Mouse (Mus musculus) CH12.LX (cell line): ENCODE data around the gene Erg28. TPM values are rescaled to one million over a fixed set of nuclear protein-coding genes. Genes with fewer than 3 reads are reported as not detected.

ENCODE experiments used
- DNase-seq: peaks from one replicate; pipeline ENCODE4 v3.0.0-alpha.2; 2013; ENCODE audit errors: extremely low read depth
- H3K27ac ChIP-seq: 2 replicates; pipeline ENCODE4 v1.5.1; 2012; ENCODE audit warnings: low read depth, mild to moderate bottlenecking, control low read depth, moderate library complexity; ENCODE audit not compliant: insufficient read depth
- H3K27me3 ChIP-seq: replicated peaks from 2 replicates; pipeline ENCODE3; 2012; ENCODE audit warnings: inconsistent platforms
- H3K36me3 ChIP-seq, 2 experiments: replicated peaks in 1 of 2; 2 replicates each; pipeline versions ENCODE3 to v1.6.1; 2012; ENCODE audit warnings: inconsistent platforms in 1 of 2, low read length in 1 of 2, mild to moderate bottlenecking in 1 of 2, mixed read lengths in 1 of 2, moderate library complexity in 1 of 2; ENCODE audit not compliant: control insufficient read depth in 1 of 2, insufficient read depth in 1 of 2
- H3K4me1 ChIP-seq, 2 experiments: 2 replicates each; pipeline ENCODE4 v1.6.1; 2012; ENCODE audit warnings: inconsistent platforms in 1 of 2, moderate library complexity in 1 of 2; ENCODE audit not compliant: insufficient read depth in 2 of 2, control insufficient read depth in 1 of 2
- H3K4me2 ChIP-seq: 2 replicates; pipeline ENCODE4 v1.6.1; 2012; ENCODE audit warnings: low read depth, mild to moderate bottlenecking, control low read depth; ENCODE audit not compliant: poor library complexity, insufficient read depth, severe bottlenecking
- H3K4me3 ChIP-seq, 3 experiments: fragments of 150-350 bp in 1 of 3; sonication (generic) in 1 of 3; replicated peaks in 1 of 3; 2 replicates each; pipeline versions ENCODE3 to v1.5.1; 2011 to 2012; ENCODE audit warnings: low read depth in 2 of 3, low read length in 2 of 3, mild to moderate bottlenecking in 2 of 3, moderate library complexity in 2 of 3, control low read depth in 1 of 3, improper control_type of control experiment in 1 of 3, inconsistent platforms in 1 of 3, mixed read lengths in 1 of 3; ENCODE audit not compliant: poor library complexity in 1 of 3
- H3K79me2 ChIP-seq: replicated peaks from 2 replicates; pipeline ENCODE4 v1.6.1; 2012; ENCODE audit warnings: mild to moderate bottlenecking, moderate library complexity; ENCODE audit not compliant: control insufficient read depth, poor library complexity, insufficient read depth, severe bottlenecking; ENCODE audit errors: extremely low read depth
- H3K9ac ChIP-seq: 2 replicates; pipeline ENCODE4 v1.6.1; 2012; ENCODE audit warnings: low read depth, mild to moderate bottlenecking, control low read depth, moderate library complexity; ENCODE audit not compliant: insufficient read depth
- H3K9me3 ChIP-seq: replicated peaks from 2 replicates; pipeline ENCODE3; 2012; ENCODE audit warnings: low read length, inconsistent platforms, mixed read lengths
- CHD1 ChIP-seq: IDR thresholded peaks from 2 replicates; pipeline ENCODE4 v1.6.1; 2012; ENCODE audit warnings: low read depth, low read length, improper control_type of control experiment, inconsistent platforms
- CHD2 ChIP-seq: IDR thresholded peaks from 2 replicates; pipeline ENCODE4 v1.6.1; 2011; ENCODE audit warnings: low read length, improper control_type of control experiment
- E2F4 ChIP-seq: IDR thresholded peaks from 2 replicates; pipeline ENCODE4 v1.6.1; 2011; ENCODE audit warnings: low read depth, low read length, improper control_type of control experiment; ENCODE audit not compliant: insufficient replicate concordance
- ELF1 ChIP-seq: IDR thresholded peaks from 2 replicates; pipeline ENCODE4 v1.6.1; 2014; ENCODE audit warnings: low read depth, mild to moderate bottlenecking, inconsistent platforms, low read length, improper control_type of control experiment
- GABPA ChIP-seq: IDR thresholded peaks from 2 replicates; pipeline ENCODE4 v1.6.1; 2012; ENCODE audit warnings: low read depth, low read length, improper control_type of control experiment, inconsistent platforms; ENCODE audit not compliant: insufficient replicate concordance
- IRF4 ChIP-seq: IDR thresholded peaks from 2 replicates; pipeline ENCODE4 v1.6.1; 2014; ENCODE audit warnings: low read depth, mild to moderate bottlenecking, inconsistent platforms, low read length, improper control_type of control experiment
- JUND ChIP-seq: conservative IDR thresholded peaks from 2 replicates; pipeline ENCODE4 v1.6.1; 2011; ENCODE audit warnings: low read depth, low read length, improper control_type of control experiment
- KAT2A ChIP-seq: IDR thresholded peaks from 2 replicates; pipeline ENCODE4 v1.6.1; 2012; ENCODE audit warnings: low read length, improper control_type of control experiment, inconsistent platforms; ENCODE audit not compliant: insufficient replicate concordance
- MAFK ChIP-seq: IDR thresholded peaks from 2 replicates; pipeline ENCODE4 v1.6.1; 2011; ENCODE audit warnings: low read length, improper control_type of control experiment; ENCODE audit not compliant: insufficient replicate concordance
- MAX ChIP-seq: IDR thresholded peaks from 2 replicates; pipeline ENCODE4 v1.6.1; 2011; ENCODE audit warnings: low read length, improper control_type of control experiment
- MAZ ChIP-seq: IDR thresholded peaks from 2 replicates; pipeline ENCODE4 v1.6.1; 2012; ENCODE audit warnings: low read depth, mild to moderate bottlenecking, inconsistent platforms, low read length, improper control_type of control experiment, moderate library complexity
- NELFE ChIP-seq: IDR thresholded peaks from 2 replicates; pipeline ENCODE4 v1.6.1; 2011; ENCODE audit warnings: low read depth, low read length, improper control_type of control experiment
- PAX5 ChIP-seq: IDR thresholded peaks from 2 replicates; pipeline ENCODE4 v1.6.1; 2012; ENCODE audit warnings: low read length, inconsistent platforms, mixed read lengths
- POLR2A ChIP-seq: IDR thresholded peaks from 2 replicates; pipeline ENCODE4 v1.6.1; 2011; ENCODE audit warnings: low read depth, mild to moderate bottlenecking, improper control_type of control experiment, low read length
- SIN3A ChIP-seq: IDR thresholded peaks from 2 replicates; pipeline ENCODE4 v1.6.1; 2012; ENCODE audit warnings: low read length, improper control_type of control experiment, inconsistent platforms
- SMC3 ChIP-seq: IDR thresholded peaks from 2 replicates; pipeline ENCODE4 v1.6.1; 2011; ENCODE audit warnings: low read depth, low read length, improper control_type of control experiment
- TBP ChIP-seq: conservative IDR thresholded peaks from 2 replicates; pipeline ENCODE4 v1.6.1; 2011; ENCODE audit warnings: low read depth, low read length, improper control_type of control experiment
- TCF12 ChIP-seq: IDR thresholded peaks from 2 replicates; pipeline ENCODE4 v1.6.1; 2014; ENCODE audit warnings: low read depth, mild to moderate bottlenecking, inconsistent platforms, low read length, improper control_type of control experiment
- UBTF ChIP-seq: IDR thresholded peaks from 2 replicates; pipeline ENCODE4 v1.6.1; 2012; ENCODE audit warnings: low read depth, mild to moderate bottlenecking, inconsistent platforms, low read length, improper control_type of control experiment, moderate library complexity
- ZC3H11A ChIP-seq: IDR thresholded peaks from 2 replicates; pipeline ENCODE4 v1.6.1; 2012; ENCODE audit warnings: low read depth, mild to moderate bottlenecking, inconsistent platforms, low read length, improper control_type of control experiment
- ZKSCAN1 ChIP-seq: IDR thresholded peaks from 2 replicates; pipeline ENCODE4 v1.6.1; 2012; ENCODE audit warnings: low read depth, inconsistent platforms, low read length, improper control_type of control experiment, borderline replicate concordance
- ZMIZ1 ChIP-seq: IDR thresholded peaks from 2 replicates; pipeline ENCODE4 v1.6.1; 2012; ENCODE audit warnings: low read depth, mild to moderate bottlenecking, inconsistent platforms, low read length, improper control_type of control experiment
- ZNF384 ChIP-seq: IDR thresholded peaks from 2 replicates; pipeline ENCODE4 v1.6.1; 2012; ENCODE audit warnings: low read depth, low read length, improper control_type of control experiment, inconsistent platforms
- dilution Hi-C: fragments of 300-500 bp; cut with MboI; formaldehyde crosslinking; loops from 2 replicates; pipeline ENCODE4 v1.14.3; 2020; ENCODE audit warnings: low sequenced_read_pairs; ENCODE audit not compliant: extremely low pct_unique_long_range_greater_than_20kb, extremely low pct_ligation_motif_present
- in situ Hi-C: fragments of 300-500 bp; cut with MboI; formaldehyde crosslinking; loops from 3 replicates; pipeline ENCODE4 v1.14.3; 2019; ENCODE audit warnings: low sequenced_read_pairs, low pct_ligation_motif_present, low pct_unique_long_range_greater_than_20kb, mixed read lengths
- polyA plus RNA-seq: library from polyadenylated mRNA; unstranded; fragments of >175 nt; gene quantifications from 2 replicates; pipeline ENCODE4 v1.2.1, GENCODE M21; 2012; ENCODE audit warnings: low read depth; ENCODE audit not compliant: insufficient read length
- total RNA-seq, 2 experiments: library from RNA; depleted of rRNA; stranded (reverse); fragments of 300-350 nt in 1 of 2; fragments of >200 nt in 1 of 2; gene quantifications; 2 replicates each; pipeline ENCODE4 v1.2.3; 2012 to 2014

The Erg28 gene
- total and polyA plus RNA-seq, 3 experiments, result 83.6 to 318 (median 143) TPM

DNA sequence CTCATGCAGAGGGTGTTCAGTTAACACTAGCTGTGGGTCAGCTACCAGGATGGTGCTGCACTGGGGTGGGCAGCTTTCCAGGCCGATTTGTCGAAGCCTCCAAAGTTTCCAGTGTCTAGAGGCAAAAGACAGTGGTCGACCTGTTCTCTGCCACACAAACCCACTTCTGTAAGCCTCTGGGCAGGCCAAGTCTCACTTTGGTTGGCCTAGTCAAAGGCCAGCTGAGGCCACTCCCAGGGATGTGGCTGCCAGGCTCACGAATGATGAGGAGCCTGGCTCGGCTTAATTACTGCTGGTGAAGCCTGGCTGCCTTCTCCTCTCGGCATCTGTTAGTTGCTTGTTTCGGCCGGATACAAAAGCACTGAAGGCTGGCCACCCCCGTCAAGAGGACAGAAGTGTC, 24.3 kb downstream of the Erg28 start:
- Histone ChIP-seq H3K27ac (no peak overlapping the region), H3K9ac (no peak overlapping the region), H3K79me2 (no peaks in the 10 kb centered on the region), H3K27me3 (no peaks in the 10 kb centered on the region), H3K4me3 (no peak overlapping the region), H3K4me1 (no peaks in the 10 kb centered on the region), H3K9me3 (no peaks in the 10 kb centered on the region), H3K4me2 (no peak overlapping the region), H3K36me3 (no peaks in the 10 kb centered on the region)
- dilution Hi-C loops (no loop called here), in situ Hi-C loops (no loop called here)
- TF ChIP-seq POLR2A, result no peak
- no peak for TF ChIP-seq E2F4
- TF ChIP-seq CHD1, result no peak
- no peak for TF ChIP-seq PAX5
- no peak for TF ChIP-seq CHD2
- no peak for TF ChIP-seq NELFE
- TF ChIP-seq JUND, result no peak
- no peak for TF ChIP-seq MAX
- no peak for TF ChIP-seq ZC3H11A
- no peak for TF ChIP-seq MAZ
- no peak for TF ChIP-seq KAT2A
- no peak for TF ChIP-seq SIN3A
- TF ChIP-seq MAFK, result no peak
- TF ChIP-seq GABPA, result no peak
- DNase-seq, result no peak

GRCm38 (mm10) chr12:85795551-85795950, 28.8 kb downstream of the Erg28 start:
- Histone ChIP-seq H3K4me1 (no peaks in the 10 kb centered on the region), H3K4me3 (no peak overlapping the region)
- no peak for DNase-seq

GRCm38 (mm10) chr12:85794094-85794493, 30.3 kb downstream of the Erg28 start:
- dilution Hi-C loops (no loop called here), in situ Hi-C loops (no loop called here)
- DNase-seq, result no peak

More at GRCm38 (mm10) chr12:85795551-85795950, 28.8 kb downstream of the Erg28 start:
- H3K36me3 ChIP-seq, result no peaks in the 10 kb centered on the region
- H3K27me3 ChIP-seq, result no peaks in the 10 kb centered on the region
- dilution Hi-C loops (no loop called here), in situ Hi-C loops (no loop called here)
- no peak overlapping the region for H3K27ac ChIP-seq
- H3K9me3 ChIP-seq, result no peaks in the 10 kb centered on the region
- H3K79me2 ChIP-seq, result no peaks in the 10 kb centered on the region
- H3K4me2 ChIP-seq, result no peak overlapping the region
- no peak overlapping the region for H3K9ac ChIP-seq
- TF ChIP-seq NELFE, result no peak
- no peak for TF ChIP-seq SIN3A
- TF ChIP-seq JUND, result no peak
- TF ChIP-seq TBP, result no peak
- TF ChIP-seq CHD2, result no peak
- TF ChIP-seq IRF4, result no peak
- TF ChIP-seq ELF1, result no peak
- no peak for TF ChIP-seq ZNF384
- TF ChIP-seq SMC3, result no peak
- TF ChIP-seq MAX, result no peak

More at GRCm38 (mm10) chr12:85794094-85794493, 30.3 kb downstream of the Erg28 start:
- no peak overlapping the region for H3K9ac ChIP-seq
- H3K4me2 ChIP-seq, result no peak overlapping the region
- H3K4me3 ChIP-seq, result no peak overlapping the region
- no peaks in the 10 kb centered on the region for H3K9me3 ChIP-seq
- H3K27me3 ChIP-seq, result no peaks in the 10 kb centered on the region
- H3K36me3 ChIP-seq, result no peaks in the 10 kb centered on the region
- H3K4me1 ChIP-seq, result no peaks in the 10 kb centered on the region
- no peak overlapping the region for H3K27ac ChIP-seq
- H3K79me2 ChIP-seq, result no peaks in the 10 kb centered on the region
- TF ChIP-seq ZMIZ1, result no peak
- no peak for TF ChIP-seq PAX5
- TF ChIP-seq IRF4, result no peak
- TF ChIP-seq ELF1, result no peak
- TF ChIP-seq TCF12, result no peak
- TF ChIP-seq SMC3, result no peak
- TF ChIP-seq CHD1, result no peak
- TF ChIP-seq UBTF, result no peak
- no peak for TF ChIP-seq ZKSCAN1
- TF ChIP-seq, all 38 proteins: peak for 0
